Mouse (Mus musculus) brain, adult 10 weeks (tissue): ENCODE results near the gene Sema4c. TPM values are rescaled to one million over a fixed set of nuclear protein-coding genes. Genes with fewer than 3 reads are reported as not detected.

Experiments
- polyA plus RNA-seq: library from polyadenylated mRNA; stranded (reverse); fragments of 350-450 nt; fragmentation: Illumina TruSeq; extraction: RNeasy Lipid Tissue Mini Kit (QIAGEN cat#74804); gene quantifications from one replicate; pipeline ENCODE4 v1.2.3, GENCODE M21; 2015; ENCODE audit warnings: low read depth, low replicate concordance

The Sema4c gene
- polyA plus RNA-seq = 8.6 TPM

DNA sequence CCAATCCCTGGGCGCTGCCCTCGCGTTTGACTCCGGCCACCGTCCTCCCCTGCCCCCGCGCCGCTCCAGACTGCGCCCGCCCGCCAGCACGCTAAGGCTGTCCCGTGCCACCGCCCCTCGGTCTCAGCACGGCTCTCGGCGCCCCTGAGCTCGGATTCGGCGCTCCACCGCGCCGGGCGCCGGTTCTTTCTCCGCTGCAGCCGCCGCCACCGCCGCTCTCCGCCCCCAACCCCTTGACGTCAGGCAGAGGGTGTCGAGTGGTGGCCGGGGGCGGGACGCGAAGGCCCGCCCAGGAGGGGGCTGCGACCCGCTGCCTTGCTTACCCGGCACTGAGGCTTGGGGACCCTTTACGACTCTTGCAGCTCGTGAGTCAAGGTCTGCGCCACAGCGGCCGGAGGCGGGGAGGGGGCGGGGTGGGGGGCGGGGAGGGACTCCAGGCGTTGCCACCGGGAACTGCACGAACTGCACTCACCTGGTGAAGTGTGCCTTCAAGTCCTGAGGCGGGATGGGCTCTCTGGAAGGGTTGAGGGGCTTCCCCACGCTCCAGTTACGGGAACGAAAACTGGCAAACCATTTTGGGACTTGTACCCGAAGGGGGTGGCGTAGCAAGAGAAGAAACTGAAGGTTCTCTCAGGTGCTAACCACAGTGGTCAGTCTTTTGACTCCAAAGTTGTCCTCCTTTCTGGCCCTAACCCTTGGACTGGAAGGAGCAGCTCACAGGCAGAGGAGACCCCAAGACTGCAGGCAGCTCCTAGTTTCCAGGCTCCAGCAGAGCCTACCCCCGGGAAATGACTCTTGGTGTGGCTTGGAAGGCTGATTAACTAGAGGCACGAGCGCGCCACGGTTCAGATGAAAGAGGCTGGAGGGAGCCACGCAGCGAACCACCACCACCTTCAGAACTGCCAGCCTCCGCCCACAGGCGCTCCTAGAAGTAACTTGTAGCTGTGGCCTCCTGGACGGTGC is at the start of gene Sema4c:
Gene Sema4c (minus strand): TSS at position 319 of the 963 bp plus-strand sequence.

DNA sequence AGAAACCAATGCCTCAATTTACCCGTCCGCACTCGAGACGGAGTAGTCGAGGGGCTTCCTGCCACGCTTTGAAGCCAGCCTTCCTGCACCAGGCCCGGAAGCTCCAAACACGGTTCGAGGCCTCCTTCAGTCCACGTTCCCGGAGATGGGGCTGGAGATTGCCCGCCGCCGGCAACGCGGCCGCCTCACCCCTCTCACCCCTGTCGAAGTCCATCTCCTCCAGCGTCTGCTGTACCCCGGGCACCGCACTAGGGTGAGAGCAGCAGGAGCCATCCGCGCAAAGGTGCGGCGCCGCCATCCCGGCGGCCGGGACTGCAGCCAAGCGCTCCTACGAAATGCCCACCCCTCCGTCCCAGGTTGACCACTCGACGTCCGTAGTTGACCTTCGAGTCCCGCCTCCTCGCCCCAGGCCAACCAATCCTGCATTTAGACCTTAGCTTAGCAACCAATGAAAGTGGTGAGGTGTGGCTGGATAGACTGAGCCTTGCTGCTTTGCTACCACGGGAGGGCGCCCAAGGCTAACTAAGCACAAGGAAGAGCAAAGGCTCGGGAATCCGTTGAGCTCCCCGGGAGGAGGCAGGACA is 11.2 kb downstream of the Sema4c start, which contains the start of gene Ankrd39:
Gene Ankrd39 (minus strand): TSS at position 558 of the 584 bp plus-strand sequence.

GRCm38 (mm10) chr1:36539186-36539585 is 19.0 kb downstream of the Sema4c start, which contains the start of gene Gm42417:
Gm42417 (minus strand) TSS chr1:36539429.

GRCm38 (mm10) chr1:36536783-36537182 is 21.4 kb downstream of the Sema4c start, which contains the start of gene Ankrd23:
Ankrd23 (minus strand) TSS chr1:36536883.

GRCm38 (mm10) chr1:36511289-36512021 is 46.7 kb downstream of the Sema4c start, which contains the start of gene Cnnm3:
Cnnm3 (plus strand) TSS chr1:36511867.

Other genes with a start within 250 kb of the Sema4c start
- gene Kansl3, start 189.2 kb downstream of the Sema4c start, polyA plus RNA-seq = 52.7 TPM
- gene Fer1l5, start 186.1 kb downstream of the Sema4c start, polyA plus RNA-seq = not detected
- 31.0 TPM for gene Lman2l, start 113.1 kb downstream of the Sema4c start, polyA plus RNA-seq
- 5.3 TPM for gene Cnnm4, start 86.7 kb downstream of the Sema4c start, polyA plus RNA-seq
- 14.0 TPM for gene Cnnm3, start 46.5 kb downstream of the Sema4c start, polyA plus RNA-seq
- 6.4 TPM for gene Ankrd23, start 21.5 kb downstream of the Sema4c start, polyA plus RNA-seq
- gene Gm42417, start 18.9 kb downstream of the Sema4c start, polyA plus RNA-seq = not detected
- gene Ankrd39, start 10.9 kb downstream of the Sema4c start, polyA plus RNA-seq = 12.0 TPM
- 1.7 TPM for gene Fam178b, start 124.8 kb upstream of the Sema4c start, polyA plus RNA-seq
- 1,011 TPM for gene Cox5b, start 133.1 kb upstream of the Sema4c start, polyA plus RNA-seq
- not detected for gene 4933424G06Rik, start 151.8 kb upstream of the Sema4c start, polyA plus RNA-seq
- gene Actr1b, start 156.1 kb upstream of the Sema4c start, polyA plus RNA-seq = 276 TPM
- gene Zap70, start 203.4 kb upstream of the Sema4c start, polyA plus RNA-seq = 2.6 TPM